21 mouse cellular contexts compared by ENCODE assay signal in the genomic region with DNA sequence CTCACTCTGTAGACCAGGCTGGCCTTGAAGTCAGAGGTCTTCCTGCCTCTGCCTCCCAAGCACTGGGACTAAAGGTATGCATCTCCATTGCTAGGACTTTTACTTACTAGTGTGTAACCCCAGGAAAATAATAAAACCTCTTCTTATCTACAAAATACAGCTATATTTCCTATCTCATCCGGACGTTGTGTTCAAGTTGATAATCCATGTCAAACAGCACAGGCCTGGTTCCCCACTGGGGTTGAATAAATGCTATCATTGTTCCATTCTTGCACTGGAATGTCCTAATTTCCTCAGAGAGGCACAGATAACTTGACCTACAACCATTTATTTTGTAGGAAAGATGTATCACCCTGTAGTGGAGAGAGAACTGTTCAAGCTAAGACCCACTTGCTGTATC. TPM values are rescaled to one million over a fixed set of nuclear protein-coding genes. Genes with fewer than 3 reads are reported as not detected.
DNase-seq lines count a peak whose midpoint lies in the region; ATAC-seq and TF ChIP-seq lines count a peak whose summit lies in the region.
"Had no signal": no experiment of that assay in that cellular context is flagged by ENCODE, and none has a peak within 500 bp of the region (broad histone marks: within the 10 kb centered on the region; RNA-seq: fewer than 3 reads in every experiment).

No protein-coding gene starts in this region.

- TF ChIP-seq CTCF in MEL (IDR thresholded peaks at IDR 0.05 in 2 of 3, conservative IDR thresholded peaks at IDR 0.05 in 1 of 3; ENCODE audit: control insufficient read depth in 1 of 3, insufficient read depth in 1 of 3, low read depth in 2 of 3, low read length in 3 of 3, poor library complexity in 1 of 3, severe bottlenecking in 1 of 3): no peak
- no peak for TF ChIP-seq CTCF in liver, postnatal 0 days (IDR thresholded peaks at IDR 0.05; ENCODE audit: low read depth)

- H3K27ac ChIP-seq in heart, embryonic 12.5 days (ENCODE audit: poor library complexity, severe bottlenecking): peak overlapping the region; percentile 8; the same call in 1 of the 2 replicates
- peak overlapping the region; percentile 84 for H3K27ac ChIP-seq in MEL (ENCODE audit: control insufficient read depth, low read depth, low read length)
- peak overlapping the region; percentile 94 for H3K27ac ChIP-seq in liver, postnatal 0 days (ENCODE audit: low read depth)
- H3K27ac ChIP-seq in neural tube, embryonic 15.5 days (replicated peaks): no peak overlapping the region
- H3K27ac ChIP-seq: embryonic facial prominence, embryonic 10.5 days; hindbrain, embryonic 14.5 days; left cerebral cortex, adult 2 months; macrophage; midbrain, embryonic 15.5 days had no signal

- intact Hi-C loops in heart, postnatal 10 days (cut with DNase I): loop anchor here (2.0 to 10.0 kb wide), 2 partner anchors 177 to 337 kb away; a partner anchor contains a TSS

- no peak overlapping the region for H3K4me2 ChIP-seq in heart, embryonic 12.5 days
- no peak overlapping the region for H3K4me2 ChIP-seq in liver, postnatal 0 days (ENCODE audit: low read depth, low read length)
- no peak overlapping the region for H3K4me2 ChIP-seq in neural tube, embryonic 15.5 days
- H3K4me2 ChIP-seq: hindbrain, embryonic 14.5 days; midbrain, embryonic 15.5 days had no signal

- peaks cover 2% of the 10 kb centered on the region; the same call in 1 of the 2 replicates for H3K79me2 ChIP-seq in MEL (ENCODE audit: control insufficient read depth, insufficient read depth, low read length, poor library complexity)

- H3K4me3 ChIP-seq in heart, embryonic 12.5 days: no peak overlapping the region
- 0 out of 4 replicates have a peak overlapping the region, but pooled peaks of 1 of the 2 experiments have one; percentile 0 for H3K4me3 ChIP-seq in MEL (ENCODE audit: control insufficient read depth in 1 of 2, insufficient read depth in 1 of 2, low read depth in 2 of 2, low read length in 2 of 2)
- no peak overlapping the region for H3K4me3 ChIP-seq in liver, postnatal 0 days (ENCODE audit: low read depth, low read length)
- no peak overlapping the region for H3K4me3 ChIP-seq in neural tube, embryonic 15.5 days (replicated peaks)
- H3K4me3 ChIP-seq: embryonic facial prominence, embryonic 10.5 days; left cerebral cortex, adult 2 months; limb, embryonic 10.5 days; midbrain, embryonic 15.5 days had no signal

- TF ChIP-seq EP300 in MEL (IDR thresholded peaks at IDR 0.05; ENCODE audit: low read depth in 1 of 2, low read length in 2 of 2): peak; percentile 98 to 99
- peak; percentile 94 for TF ChIP-seq EP300 in liver, postnatal 0 days (IDR thresholded peaks at IDR 0.05; ENCODE audit: low read depth)

- TF ChIP-seq POLR2A in MEL (IDR thresholded peaks at IDR 0.05; ENCODE audit: control insufficient read depth in 1 of 2, insufficient read depth in 1 of 2, low read depth in 1 of 2, low read length in 2 of 2, poor library complexity in 1 of 2): no peak

- no peak for ATAC-seq in heart, embryonic 12.5 days (ENCODE audit: insufficient number of reproducible peaks, low FRiP score)
- ATAC-seq in erythroid progenitor cell, adult 5-6 weeks (replicated peaks; ENCODE audit: low FRiP score, poor library complexity, severe bottlenecking): 0 out of 2 replicates have a peak, but pooled peaks have one; percentile 12
- no peak for ATAC-seq in liver, postnatal 0 days
- no peak for ATAC-seq in neural tube, embryonic 15.5 days (ENCODE audit: low FRiP score)
- ATAC-seq: forebrain, postnatal 0 days; intestine, embryonic 16.5 days; midbrain, embryonic 15.5 days had no signal

- no peak overlapping the region for H3K9ac ChIP-seq in heart, embryonic 12.5 days
- H3K9ac ChIP-seq in MEL (ENCODE audit: control insufficient read depth, low read depth, low read length, poor library complexity, severe bottlenecking): 0 out of 2 replicates have a peak overlapping the region, but pooled peaks have one; percentile 4
- H3K9ac ChIP-seq in liver, postnatal 0 days (replicated peaks): no peak overlapping the region
- H3K9ac ChIP-seq in neural tube, embryonic 15.5 days (replicated peaks): no peak overlapping the region
- H3K9ac ChIP-seq: forebrain, postnatal 0 days; hindbrain, embryonic 14.5 days; midbrain, embryonic 15.5 days had no signal

- H3K4me1 ChIP-seq in heart, embryonic 12.5 days (replicated peaks): peaks cover 14% of the 10 kb centered on the region
- H3K4me1 ChIP-seq in MEL (ENCODE audit: control insufficient read depth in 1 of 2, insufficient read depth in 2 of 2, low read length in 2 of 2): peaks cover 18 to 24% of the 10 kb centered on the region in 2 experiments
- peaks cover 16% of the 10 kb centered on the region for H3K4me1 ChIP-seq in liver, postnatal 0 days (ENCODE audit: insufficient read depth)
- H3K4me1 ChIP-seq in neural tube, embryonic 15.5 days: peaks cover 20% of the 10 kb centered on the region

- DNase-seq in heart, postnatal 10 days: no peak
- peak; percentile 83 for DNase-seq in MEL (ENCODE audit: low read depth, low spot score)
- DNase-seq in liver, postnatal 0 days: no peak
- DNase-seq in frontal cortex, adult 2 months (ENCODE audit: extremely low spot score in 1 of 2, low spot score in 1 of 2): no peak
- DNase-seq: B cell, adult 2 months; cerebellum, adult 18-20 months; forebrain, postnatal 0 days; gastrocnemius, postnatal 25 days; lung, adult 2 months; retina, postnatal 1 day; right cerebral cortex, postnatal 4 days had no signal

- no peaks in the 10 kb centered on the region for H3K27me3 ChIP-seq in heart, embryonic 12.5 days (replicated peaks)
- no peaks in the 10 kb centered on the region for H3K27me3 ChIP-seq in MEL (ENCODE audit: control insufficient read depth in 1 of 2, insufficient read depth in 2 of 2, low read length in 2 of 2)
- no peaks in the 10 kb centered on the region for H3K27me3 ChIP-seq in liver, postnatal 0 days (ENCODE audit: insufficient read depth, low read length)
- no peaks in the 10 kb centered on the region for H3K27me3 ChIP-seq in neural tube, embryonic 15.5 days (replicated peaks)
- H3K27me3 ChIP-seq: midbrain, embryonic 15.5 days had no signal

- TF ChIP-seq RAD21 in MEL (IDR thresholded peaks at IDR 0.05; ENCODE audit: low read depth, low read length): no peak

- 46% methylated on average over 2 of the region's 2 CpGs for WGBS in heart, embryonic 12.5 days
- WGBS in liver, postnatal 0 days (ENCODE audit: insufficient replicate concordance): 47% methylated on average over 2 of the region's 2 CpGs
- WGBS in neural tube, embryonic 15.5 days: 79% methylated on average over 2 of the region's 2 CpGs

- H3K9me3 ChIP-seq in heart, embryonic 12.5 days (replicated peaks): no peaks in the 10 kb centered on the region
- no peaks in the 10 kb centered on the region for H3K9me3 ChIP-seq in MEL (replicated peaks; ENCODE audit: insufficient read depth, low read length)
- no peaks in the 10 kb centered on the region for H3K9me3 ChIP-seq in liver, postnatal 0 days (ENCODE audit: low read length)
- no peaks in the 10 kb centered on the region for H3K9me3 ChIP-seq in neural tube, embryonic 15.5 days (replicated peaks)
- H3K9me3 ChIP-seq: embryonic facial prominence, embryonic 10.5 days; limb, embryonic 10.5 days; midbrain, embryonic 15.5 days had no signal

- no peaks in the 10 kb centered on the region for H3K36me3 ChIP-seq in heart, embryonic 12.5 days
- H3K36me3 ChIP-seq in MEL (ENCODE audit: control insufficient read depth in 1 of 2, insufficient read depth in 2 of 2, low read length in 2 of 2): peaks cover 0 to 33% of the 10 kb centered on the region in 2 experiments; a peak in 2 of 4 replicates
- no peaks in the 10 kb centered on the region for H3K36me3 ChIP-seq in liver, postnatal 0 days (replicated peaks; ENCODE audit: insufficient read depth, low read length)
- no peaks in the 10 kb centered on the region for H3K36me3 ChIP-seq in neural tube, embryonic 15.5 days
- H3K36me3 ChIP-seq: embryonic facial prominence, embryonic 10.5 days; limb, embryonic 10.5 days; midbrain, embryonic 15.5 days had no signal

RNA-seq across cellular contexts. Expression of a gene that starts 1.9 kb away (rescaled TPM):
- polyA plus RNA-seq in heart, embryonic 12.5 days (2016; fragmentation: Nextera tagmentation; extraction: Ambion mirVana): 4.7 and 5.1 TPM in 2 replicates
- 10 to 100 TPM; 26.3 to 28.3 TPM for total RNA-seq in heart, postnatal 10 days (2021)
- 3.3 and 4.2 TPM in 2 replicates for total RNA-seq in MEL (2012; rRNA removed)
- 1 to 10 TPM in 1 of 2 experiments, not detected in 1; 8.1 TPM for polyA plus RNA-seq in MEL (2012; ENCODE audit: insufficient read depth in 1 of 2, insufficient read length in 2 of 2, low read depth in 1 of 2, low replicate concordance in 2 of 2, missing spikeins in 1 of 2)
- total RNA-seq in erythroid progenitor cell, adult 5-6 weeks (2015; ENCODE audit: low replicate concordance): 2.2 and 2.5 TPM in 2 replicates
- total RNA-seq in erythroid progenitor cell, adult 5-6 weeks (2017; ENCODE audit: low replicate concordance): 8.0 and 11.1 TPM in 2 replicates
- polyA plus RNA-seq in liver, postnatal 0 days (2015; fragmentation: Nextera tagmentation; extraction: Ambion mirVana): 0.47 TPM in 2 replicates
- 6.6 and 7.2 TPM in 2 replicates for polyA plus RNA-seq in frontal cortex, adult 2 months (2012; rRNA removed)
- 2.6 and 2.8 TPM in 2 replicates for polyA plus RNA-seq in neural tube, embryonic 15.5 days (2015; fragmentation: Nextera tagmentation; extraction: Ambion mirVana)

RNA-seq across cellular contexts. Expression of a gene that starts 13.3 kb away (rescaled TPM):
- 176 TPM in 2 replicates for polyA plus RNA-seq in heart, embryonic 12.5 days (2016; fragmentation: Nextera tagmentation; extraction: Ambion mirVana)
- total RNA-seq in heart, postnatal 10 days (2021): 100 to 1,000 TPM; 248 to 255 TPM
- total RNA-seq in MEL (2012; rRNA removed): 267 and 271 TPM in 2 replicates
- 100 to 1,000 TPM in 1 of 2 experiments, not detected in 1; 332 TPM for polyA plus RNA-seq in MEL (2012; ENCODE audit: insufficient read depth in 1 of 2, insufficient read length in 2 of 2, low read depth in 1 of 2, low replicate concordance in 2 of 2, missing spikeins in 1 of 2)
- 158 and 178 TPM in 2 replicates for total RNA-seq in erythroid progenitor cell, adult 5-6 weeks (2015; ENCODE audit: low replicate concordance)
- 104 and 105 TPM in 2 replicates for total RNA-seq in erythroid progenitor cell, adult 5-6 weeks (2017; ENCODE audit: low replicate concordance)
- 171 and 182 TPM in 2 replicates for polyA plus RNA-seq in liver, postnatal 0 days (2015; fragmentation: Nextera tagmentation; extraction: Ambion mirVana)
- 97.8 and 99.4 TPM in 2 replicates for polyA plus RNA-seq in frontal cortex, adult 2 months (2012; rRNA removed)
- 132 and 133 TPM in 2 replicates for polyA plus RNA-seq in neural tube, embryonic 15.5 days (2015; fragmentation: Nextera tagmentation; extraction: Ambion mirVana)

RNA-seq across cellular contexts. Expression of a gene that starts 26.4 kb away (rescaled TPM):
- 7.2 and 7.4 TPM in 2 replicates for polyA plus RNA-seq in heart, embryonic 12.5 days (2016; fragmentation: Nextera tagmentation; extraction: Ambion mirVana)
- 1 to 10 TPM; 5.0 to 7.6 TPM for total RNA-seq in heart, postnatal 10 days (2021)
- total RNA-seq in MEL (2012; rRNA removed): 0.85 and 1.3 TPM in 2 replicates
- 1 to 10 TPM in 1 of 2 experiments, not detected in 1; 9.3 TPM for polyA plus RNA-seq in MEL (2012; ENCODE audit: insufficient read depth in 1 of 2, insufficient read length in 2 of 2, low read depth in 1 of 2, low replicate concordance in 2 of 2, missing spikeins in 1 of 2)
- total RNA-seq in erythroid progenitor cell, adult 5-6 weeks (2015; ENCODE audit: low replicate concordance): 2.9 TPM in 1 of 2 replicates, not detected in the other
- 3.0 TPM in 1 of 2 replicates, not detected in the other for total RNA-seq in erythroid progenitor cell, adult 5-6 weeks (2017; ENCODE audit: low replicate concordance)
- 0.47 and 0.79 TPM in 2 replicates for polyA plus RNA-seq in liver, postnatal 0 days (2015; fragmentation: Nextera tagmentation; extraction: Ambion mirVana)
- 17.1 and 18.6 TPM in 2 replicates for polyA plus RNA-seq in frontal cortex, adult 2 months (2012; rRNA removed)
- 11.0 and 13.0 TPM in 2 replicates for polyA plus RNA-seq in neural tube, embryonic 15.5 days (2015; fragmentation: Nextera tagmentation; extraction: Ambion mirVana)
